In genomic region chr4:33920807-33921206, GRCm38 (mm10) we compare ENCODE assay signal across 13 mouse cellular contexts. TPM values are rescaled to one million over a fixed set of nuclear protein-coding genes. Genes with fewer than 3 reads are reported as not detected.
"Had no signal": no experiment of that assay in that cellular context is flagged by ENCODE, and none has a peak within 500 bp of the region (broad histone marks: within the 10 kb centered on the region; RNA-seq: fewer than 3 reads in every experiment).

No protein-coding gene starts in this region.

- DNase-seq: kidney, adult 18-20 months; kidney, postnatal 10 days; left cerebral cortex, postnatal 4 days; lung, postnatal 10 days; thymus, adult 2 months; thymus, postnatal 25 days had no signal

- H3K36me3 ChIP-seq: intestine, embryonic 15.5 days; limb, embryonic 15.5 days; liver, embryonic 12.5 days; midbrain, embryonic 15.5 days; stomach, embryonic 15.5 days had no signal

- H3K9ac ChIP-seq: intestine, embryonic 15.5 days; limb, embryonic 15.5 days; liver, embryonic 12.5 days; midbrain, embryonic 15.5 days; stomach, embryonic 15.5 days had no signal

- H3K4me2 ChIP-seq: intestine, embryonic 15.5 days; limb, embryonic 15.5 days; liver, embryonic 12.5 days; midbrain, embryonic 11.5 days; midbrain, embryonic 15.5 days; stomach, embryonic 15.5 days had no signal

- H3K9me3 ChIP-seq: intestine, embryonic 15.5 days; limb, embryonic 15.5 days; liver, embryonic 12.5 days; midbrain, embryonic 15.5 days; stomach, embryonic 15.5 days had no signal

- H3K27ac ChIP-seq: intestine, embryonic 15.5 days; limb, embryonic 15.5 days; liver, embryonic 12.5 days; midbrain, embryonic 15.5 days; stomach, embryonic 15.5 days had no signal

- ATAC-seq: intestine, embryonic 15.5 days; liver, embryonic 12.5 days; midbrain, embryonic 15.5 days had no signal

- H3K4me3 ChIP-seq: intestine, embryonic 15.5 days; limb, embryonic 15.5 days; liver, embryonic 12.5 days; midbrain, embryonic 15.5 days; stomach, embryonic 15.5 days had no signal

RNA-seq across cellular contexts. Expression of gene Cnr1, which starts 3.6 kb away (rescaled TPM):
- total RNA-seq: monocyte, adult 5-6 weeks had no signal
